Mouse (Mus musculus) MEL (cell line): ENCODE results near the gene Vps53.
"Not testable (repeated sequence)": the region's sequence is repeated elsewhere in the genome, so short reads cannot be mapped to it uniquely, and the experiment has no call there.

Experiments used
- CHD1 ChIP-seq: IDR thresholded peaks from 2 replicates; pipeline ENCODE4 v1.6.1; 2012; ENCODE audit warnings: low read depth, mild to moderate bottlenecking, inconsistent platforms, low read length, improper control_type of control experiment
- CTCF ChIP-seq, 3 experiments: IDR thresholded peaks in 2 of 3; conservative IDR thresholded peaks in 1 of 3; 2 replicates each; pipeline ENCODE4 v1.5.1; 2011 to 2012; ENCODE audit warnings: low read length in 3 of 3, low read depth in 2 of 3, mild to moderate bottlenecking in 2 of 3, improper control_type of control experiment in 1 of 3, inconsistent platforms in 1 of 3, mixed read lengths in 1 of 3, moderate library complexity in 1 of 3; ENCODE audit not compliant: control insufficient read depth in 1 of 3, insufficient read depth in 1 of 3, poor library complexity in 1 of 3, severe bottlenecking in 1 of 3
- EP300 ChIP-seq, 2 experiments: IDR thresholded peaks; 2 replicates each; pipeline ENCODE4 v1.6.1; 2011; ENCODE audit warnings: improper control_type of control experiment in 2 of 2, low read length in 2 of 2, low read depth in 1 of 2, mild to moderate bottlenecking in 1 of 2
- MAFK ChIP-seq: IDR thresholded peaks from 2 replicates; pipeline ENCODE4 v1.6.1; 2011; ENCODE audit warnings: low read depth, mild to moderate bottlenecking, low read length, improper control_type of control experiment, borderline replicate concordance
- MAX ChIP-seq: IDR thresholded peaks from 2 replicates; pipeline ENCODE4 v1.6.1; 2011; ENCODE audit warnings: low read length, improper control_type of control experiment
- MEF2A ChIP-seq: IDR thresholded peaks from 2 replicates; pipeline ENCODE4 v1.6.1; 2014; ENCODE audit warnings: low read depth, mild to moderate bottlenecking, inconsistent platforms, low read length, improper control_type of control experiment; ENCODE audit not compliant: poor library complexity, insufficient replicate concordance, severe bottlenecking; ENCODE audit errors: extremely low read depth
- MYC ChIP-seq: IDR thresholded peaks from 2 replicates; pipeline ENCODE4 v1.6.1; 2011; ENCODE audit warnings: low read depth, mild to moderate bottlenecking, low read length, improper control_type of control experiment, moderate library complexity
- POLR2A ChIP-seq, 2 experiments: IDR thresholded peaks; 2 replicates each; pipeline ENCODE4 v1.6.1; 2011 to 2012; ENCODE audit warnings: low read length in 2 of 2, mild to moderate bottlenecking in 2 of 2, control low read depth in 1 of 2, improper control_type of control experiment in 1 of 2, low read depth in 1 of 2, moderate library complexity in 1 of 2; ENCODE audit not compliant: control insufficient read depth in 1 of 2, insufficient read depth in 1 of 2, poor library complexity in 1 of 2
- RCOR1 ChIP-seq: IDR thresholded peaks from 2 replicates; pipeline ENCODE4 v1.6.1; 2012; ENCODE audit warnings: low read depth, mild to moderate bottlenecking, inconsistent platforms, low read length, improper control_type of control experiment
- TAL1 ChIP-seq: IDR thresholded peaks from 2 replicates; pipeline ENCODE4 v1.6.1; 2012; ENCODE audit warnings: mild to moderate bottlenecking, inconsistent platforms, low read length, moderate library complexity, mixed read lengths
- TCF12 ChIP-seq: IDR thresholded peaks from 2 replicates; pipeline ENCODE4 v1.6.1; 2014; ENCODE audit warnings: low read depth, mild to moderate bottlenecking, inconsistent platforms, low read length, improper control_type of control experiment, moderate library complexity
- USF1 ChIP-seq: IDR thresholded peaks from 2 replicates; pipeline ENCODE4 v1.6.1; 2014; ENCODE audit warnings: low read depth, mild to moderate bottlenecking, inconsistent platforms, low read length, improper control_type of control experiment, moderate library complexity

GRCm38 (mm10) chr11:76004276-76004675, 175.2 kb downstream of the Vps53 start:
- TF ChIP-seq CTCF (IDR thresholded peaks at IDR 0.05 in 2 of 3, conservative IDR thresholded peaks at IDR 0.05 in 1 of 3; ENCODE audit: control insufficient read depth in 1 of 3, insufficient read depth in 1 of 3, low read depth in 2 of 3, low read length in 3 of 3, poor library complexity in 1 of 3, severe bottlenecking in 1 of 3); MEF2A; POLR2A (IDR thresholded peaks at IDR 0.05; ENCODE audit: control insufficient read depth in 1 of 2, insufficient read depth in 1 of 2, low read depth in 1 of 2, low read length in 2 of 2, poor library complexity in 1 of 2); MYC; TCF12; RCOR1; CHD1; MAFK; EP300 (IDR thresholded peaks at IDR 0.05; ENCODE audit: low read depth in 1 of 2, low read length in 2 of 2); USF1; TAL1; MAX: not testable (repeated sequence)
